Mouse (Mus musculus): ENCODE data around the gene Cyp4f37.

Cyp4f37 gene

GRCm38 (mm10) chr17:32685048-32685750 lies 64.1 kb downstream of the Cyp4f37 start, which contains the start of gene Cyp4f15:
TSS of gene Cyp4f15 (plus strand) at chr17:32685627.
- DNase-seq = peak; percentile 61 to 78
